ENCODE assay signal across 12 mouse cellular contexts in the genomic region with DNA sequence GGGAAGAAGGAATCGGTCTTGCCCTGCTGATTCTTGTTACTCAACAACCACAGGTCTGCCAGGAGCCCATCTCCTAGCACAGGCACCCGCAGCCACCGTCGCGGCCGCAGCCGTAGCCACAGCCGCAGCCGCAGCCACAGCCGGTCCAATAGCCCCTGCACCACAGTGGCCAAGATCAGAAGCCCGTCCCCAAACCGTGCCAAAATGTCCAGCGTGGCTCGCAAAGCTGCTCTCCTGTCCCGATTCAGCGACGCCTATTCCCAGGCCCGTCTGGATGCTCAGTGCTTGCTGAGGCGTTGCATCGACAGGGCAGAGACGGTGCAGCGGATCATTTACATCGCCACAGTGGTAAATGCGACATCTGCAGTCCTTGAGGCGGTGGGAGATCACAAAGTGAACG. TPM values are rescaled to one million over a fixed set of nuclear protein-coding genes. Genes with fewer than 3 reads are reported as not detected.
DNase-seq lines count a peak whose midpoint lies in the region; ATAC-seq and TF ChIP-seq lines count a peak whose summit lies in the region.
"Had no signal": no experiment of that assay in that cellular context is flagged by ENCODE, and none has a peak within 500 bp of the region (broad histone marks: within the 10 kb centered on the region; RNA-seq: fewer than 3 reads in every experiment).

No protein-coding gene starts in this region.

- ATAC-seq in intestine, embryonic 14.5 days (replicated peaks; ENCODE audit: low FRiP score, low TSS enrichment, low read depth) = no peak
- no peak for ATAC-seq in intestine, postnatal 0 days
- no peak for ATAC-seq in embryonic facial prominence, embryonic 12.5 days (ENCODE audit: insufficient number of reproducible peaks, insufficient read depth, low FRiP score, low TSS enrichment)
- ATAC-seq in hindbrain, embryonic 13.5 days (ENCODE audit: low FRiP score) = no peak
- no peak for ATAC-seq in midbrain, embryonic 15.5 days (replicated peaks)
- ATAC-seq in liver, postnatal 0 days = no peak
- ATAC-seq: inflammation-experienced regulatory T-cells, adult 6 months had no signal

- no peaks in the 10 kb centered on the region for H3K9me3 ChIP-seq in intestine, embryonic 14.5 days (ENCODE audit: control insufficient read depth, low read length)
- H3K9me3 ChIP-seq in intestine, postnatal 0 days (ENCODE audit: control insufficient read depth) = no peaks in the 10 kb centered on the region
- no peaks in the 10 kb centered on the region for H3K9me3 ChIP-seq in embryonic facial prominence, embryonic 12.5 days
- H3K9me3 ChIP-seq in hindbrain, embryonic 13.5 days = no peaks in the 10 kb centered on the region
- no peaks in the 10 kb centered on the region for H3K9me3 ChIP-seq in midbrain, embryonic 15.5 days
- H3K9me3 ChIP-seq in liver, postnatal 0 days (ENCODE audit: low read length) = no peaks in the 10 kb centered on the region

- 65% methylated on average over 26 of the region's 26 CpGs for WGBS in intestine, embryonic 14.5 days
- WGBS in intestine, postnatal 0 days = 56% methylated on average over 26 of the region's 26 CpGs
- WGBS in embryonic facial prominence, embryonic 12.5 days = 54% methylated on average over 26 of the region's 26 CpGs
- WGBS in hindbrain, embryonic 13.5 days = 46% methylated on average over 26 of the region's 26 CpGs
- 33% methylated on average over 26 of the region's 26 CpGs for WGBS in midbrain, embryonic 15.5 days
- WGBS in liver, postnatal 0 days (ENCODE audit: insufficient replicate concordance) = 52% methylated on average over 26 of the region's 26 CpGs

- no peak overlapping the region for H3K27ac ChIP-seq in intestine, embryonic 14.5 days (ENCODE audit: low read depth)
- H3K27ac ChIP-seq in intestine, postnatal 0 days (ENCODE audit: low read depth, low read length) = no peak overlapping the region
- H3K27ac ChIP-seq in embryonic facial prominence, embryonic 12.5 days = no peak overlapping the region
- H3K27ac ChIP-seq in hindbrain, embryonic 13.5 days = no peak overlapping the region
- H3K27ac ChIP-seq in midbrain, embryonic 15.5 days = no peak overlapping the region
- no peak overlapping the region for H3K27ac ChIP-seq in liver, postnatal 0 days (ENCODE audit: low read depth)

- 0 out of 2 replicates have a peak, but pooled peaks cover 3% of the 10 kb centered on the region for H3K4me1 ChIP-seq in intestine, embryonic 14.5 days (replicated peaks; ENCODE audit: control insufficient read depth, insufficient read depth, low read length)
- H3K4me1 ChIP-seq in intestine, postnatal 0 days (replicated peaks; ENCODE audit: control insufficient read depth, insufficient read depth, low read length) = no peaks in the 10 kb centered on the region
- H3K4me1 ChIP-seq in embryonic facial prominence, embryonic 12.5 days = no peaks in the 10 kb centered on the region
- no peaks in the 10 kb centered on the region for H3K4me1 ChIP-seq in hindbrain, embryonic 13.5 days (replicated peaks)
- H3K4me1 ChIP-seq in midbrain, embryonic 15.5 days = no peaks in the 10 kb centered on the region
- H3K4me1 ChIP-seq in liver, postnatal 0 days (ENCODE audit: insufficient read depth) = no peaks in the 10 kb centered on the region

- H3K27me3 ChIP-seq in intestine, embryonic 14.5 days (replicated peaks; ENCODE audit: control insufficient read depth, insufficient read depth, low read length) = no peaks in the 10 kb centered on the region
- peaks cover 5% of the 10 kb centered on the region; the same call in 1 of the 2 replicates for H3K27me3 ChIP-seq in intestine, postnatal 0 days (replicated peaks; ENCODE audit: control insufficient read depth, insufficient read depth, low read length)
- H3K27me3 ChIP-seq in embryonic facial prominence, embryonic 12.5 days = 0 out of 2 replicates have a peak, but pooled peaks cover 6% of the 10 kb centered on the region
- peaks cover 10% of the 10 kb centered on the region; the same call in 1 of the 2 replicates for H3K27me3 ChIP-seq in hindbrain, embryonic 13.5 days
- H3K27me3 ChIP-seq in midbrain, embryonic 15.5 days (replicated peaks) = no peaks in the 10 kb centered on the region
- H3K27me3 ChIP-seq in liver, postnatal 0 days (ENCODE audit: insufficient read depth, low read length) = no peaks in the 10 kb centered on the region

- TF ChIP-seq CTCF in intestine, postnatal 0 days (IDR thresholded peaks at IDR 0.05; ENCODE audit: low read depth) = no peak
- no peak for TF ChIP-seq CTCF in liver, postnatal 0 days (IDR thresholded peaks at IDR 0.05; ENCODE audit: low read depth)

- H3K4me3 ChIP-seq in intestine, embryonic 14.5 days (ENCODE audit: low read depth, low read length) = no peak overlapping the region
- H3K4me3 ChIP-seq in intestine, postnatal 0 days (ENCODE audit: low read depth, low read length) = no peak overlapping the region
- H3K4me3 ChIP-seq in embryonic facial prominence, embryonic 12.5 days = no peak overlapping the region
- H3K4me3 ChIP-seq in hindbrain, embryonic 13.5 days = peak overlapping the region; percentile 18; the same call in 1 of the 2 replicates
- H3K4me3 ChIP-seq in midbrain, embryonic 15.5 days = peak overlapping the region; percentile 19
- no peak overlapping the region for H3K4me3 ChIP-seq in liver, postnatal 0 days (ENCODE audit: low read depth, low read length)

- H3K9ac ChIP-seq in intestine, embryonic 14.5 days (ENCODE audit: low read length) = no peak overlapping the region
- H3K9ac ChIP-seq in intestine, postnatal 0 days (ENCODE audit: low read depth, low read length) = no peak overlapping the region
- H3K9ac ChIP-seq in embryonic facial prominence, embryonic 12.5 days = no peak overlapping the region
- peak overlapping the region; percentile 2; the same call in 1 of the 2 replicates for H3K9ac ChIP-seq in hindbrain, embryonic 13.5 days
- no peak overlapping the region for H3K9ac ChIP-seq in midbrain, embryonic 15.5 days
- no peak overlapping the region for H3K9ac ChIP-seq in liver, postnatal 0 days (replicated peaks)

- no peaks in the 10 kb centered on the region for H3K36me3 ChIP-seq in intestine, embryonic 14.5 days (ENCODE audit: control insufficient read depth, insufficient read depth, low read length)
- no peaks in the 10 kb centered on the region for H3K36me3 ChIP-seq in intestine, postnatal 0 days (ENCODE audit: control insufficient read depth, insufficient read depth)
- H3K36me3 ChIP-seq in embryonic facial prominence, embryonic 12.5 days = no peaks in the 10 kb centered on the region
- no peaks in the 10 kb centered on the region for H3K36me3 ChIP-seq in hindbrain, embryonic 13.5 days
- no peaks in the 10 kb centered on the region for H3K36me3 ChIP-seq in midbrain, embryonic 15.5 days (replicated peaks)
- H3K36me3 ChIP-seq in liver, postnatal 0 days (replicated peaks; ENCODE audit: insufficient read depth, low read length) = no peaks in the 10 kb centered on the region

- DNase-seq in intestine, embryonic 14.5 days (ENCODE audit: low spot score) = peak; percentile 48
- no peak for DNase-seq in liver, postnatal 0 days
- DNase-seq in right cerebral cortex, postnatal 14 days = no peak
- no peak for DNase-seq in thymus, postnatal 36 days
- DNase-seq: lung, postnatal 14 days; right cerebral cortex, postnatal 4 days had no signal

- no peak for TF ChIP-seq EP300 in liver, postnatal 0 days (IDR thresholded peaks at IDR 0.05; ENCODE audit: low read depth)

- H3K4me2 ChIP-seq in intestine, embryonic 14.5 days (ENCODE audit: low read length) = no peak overlapping the region
- H3K4me2 ChIP-seq in intestine, postnatal 0 days (replicated peaks; ENCODE audit: low read depth) = no peak overlapping the region
- H3K4me2 ChIP-seq in embryonic facial prominence, embryonic 12.5 days (replicated peaks) = peak overlapping the region; percentile 25; the same call in 1 of the 2 replicates
- H3K4me2 ChIP-seq in hindbrain, embryonic 13.5 days = peak overlapping the region; percentile 42
- H3K4me2 ChIP-seq in midbrain, embryonic 15.5 days = peak overlapping the region; percentile 36; the same call in 1 of the 2 replicates
- no peak overlapping the region for H3K4me2 ChIP-seq in liver, postnatal 0 days (ENCODE audit: low read depth, low read length)

RNA-seq across cellular contexts. Expression of a gene that starts 18.2 kb away (rescaled TPM):
- 0.45 and 0.85 TPM in 2 replicates for polyA plus RNA-seq in intestine, embryonic 14.5 days (2014; fragmentation: Nextera tagmentation; extraction: Ambion mirVana)
- 0.17 and 0.18 TPM in 2 replicates for polyA plus RNA-seq in intestine, postnatal 0 days (2015; fragmentation: Nextera tagmentation; extraction: Ambion mirVana)
- 0.29 TPM in 2 replicates for polyA plus RNA-seq in embryonic facial prominence, embryonic 12.5 days (2016; fragmentation: Nextera tagmentation; extraction: Ambion mirVana)
- polyA plus RNA-seq in hindbrain, embryonic 13.5 days (2015; fragmentation: Nextera tagmentation; extraction: Ambion mirVana) = 0.45 and 1.4 TPM in 2 replicates
- polyA plus RNA-seq in midbrain, embryonic 15.5 days (2015; fragmentation: Nextera tagmentation; extraction: Ambion mirVana) = 0.30 and 0.52 TPM in 2 replicates
- polyA plus RNA-seq in liver, postnatal 0 days (2015; fragmentation: Nextera tagmentation; extraction: Ambion mirVana) = not detected in 2 replicates
- polyA plus RNA-seq: inflammation-experienced regulatory T-cells, adult 6 months; liver, adult 2 months had no signal

RNA-seq across cellular contexts. Expression of a gene that starts 21.8 kb away (rescaled TPM):
- 20.7 and 25.0 TPM in 2 replicates for polyA plus RNA-seq in intestine, embryonic 14.5 days (2014; fragmentation: Nextera tagmentation; extraction: Ambion mirVana)
- polyA plus RNA-seq in intestine, postnatal 0 days (2015; fragmentation: Nextera tagmentation; extraction: Ambion mirVana) = 8.2 and 8.5 TPM in 2 replicates
- polyA plus RNA-seq in embryonic facial prominence, embryonic 12.5 days (2016; fragmentation: Nextera tagmentation; extraction: Ambion mirVana) = 27.6 and 31.1 TPM in 2 replicates
- 29.5 and 32.3 TPM in 2 replicates for polyA plus RNA-seq in hindbrain, embryonic 13.5 days (2015; fragmentation: Nextera tagmentation; extraction: Ambion mirVana)
- 35.8 and 36.6 TPM in 2 replicates for polyA plus RNA-seq in midbrain, embryonic 15.5 days (2015; fragmentation: Nextera tagmentation; extraction: Ambion mirVana)
- polyA plus RNA-seq in liver, postnatal 0 days (2015; fragmentation: Nextera tagmentation; extraction: Ambion mirVana) = 2.1 and 2.3 TPM in 2 replicates

RNA-seq across cellular contexts. Expression of a gene that starts 37.1 kb away (rescaled TPM):
- polyA plus RNA-seq in intestine, embryonic 14.5 days (2014; fragmentation: Nextera tagmentation; extraction: Ambion mirVana) = 1.0 and 1.1 TPM in 2 replicates
- 14.6 and 15.3 TPM in 2 replicates for polyA plus RNA-seq in intestine, postnatal 0 days (2015; fragmentation: Nextera tagmentation; extraction: Ambion mirVana)
- 0.11 and 0.33 TPM in 2 replicates for polyA plus RNA-seq in embryonic facial prominence, embryonic 12.5 days (2016; fragmentation: Nextera tagmentation; extraction: Ambion mirVana)
- polyA plus RNA-seq in hindbrain, embryonic 13.5 days (2015; fragmentation: Nextera tagmentation; extraction: Ambion mirVana) = not detected in 2 replicates
- polyA plus RNA-seq in midbrain, embryonic 15.5 days (2015; fragmentation: Nextera tagmentation; extraction: Ambion mirVana) = not detected in 2 replicates
- not detected in 2 replicates for polyA plus RNA-seq in liver, postnatal 0 days (2015; fragmentation: Nextera tagmentation; extraction: Ambion mirVana)
- polyA plus RNA-seq: liver, adult 2 months had no signal

Comparison
In these comparisons a context has a peak if more than half of its experiments do, and no peak if none do; other contexts are left out.
1. H3K4me2 ChIP-seq: peak in embryonic facial prominence, embryonic 12.5 days (single experiment), hindbrain, embryonic 13.5 days (single experiment) and midbrain, embryonic 15.5 days (single experiment); none in intestine, embryonic 14.5 days (single experiment), intestine, postnatal 0 days (single experiment) and liver, postnatal 0 days (single experiment).
2. H3K4me3 ChIP-seq: peak in hindbrain, embryonic 13.5 days (single experiment) and midbrain, embryonic 15.5 days (single experiment); none in intestine, embryonic 14.5 days (single experiment), intestine, postnatal 0 days (single experiment), embryonic facial prominence, embryonic 12.5 days (single experiment) and liver, postnatal 0 days (single experiment).